In the genomic region with DNA sequence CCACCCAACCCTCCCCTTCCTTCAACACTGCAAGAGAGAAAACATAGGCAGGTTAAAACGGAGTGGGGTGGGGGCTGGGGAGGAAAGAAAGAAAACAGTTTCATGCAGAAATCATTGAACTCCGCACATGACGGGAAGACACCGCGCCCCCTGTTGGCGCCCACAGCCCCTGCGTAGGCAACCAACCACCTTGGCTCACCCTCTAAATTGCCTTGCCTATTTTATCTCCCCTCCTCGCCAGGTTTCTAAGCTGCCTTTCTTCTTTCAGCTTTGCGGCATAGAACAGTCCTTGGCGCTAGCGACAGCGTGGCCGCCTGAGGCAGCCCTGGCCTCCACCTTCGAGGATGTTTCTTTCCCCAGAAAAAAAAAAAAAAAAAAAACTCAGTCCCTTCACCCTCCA, we compare ENCODE assay signal across 8 mouse cellular contexts.
DNase-seq lines count a peak whose midpoint lies in the region; ATAC-seq and TF ChIP-seq lines count a peak whose summit lies in the region.

No protein-coding gene starts in this region.

- peak overlapping the region; percentile 36 for H3K4me2 ChIP-seq in intestine, embryonic 15.5 days (replicated peaks)
- peak overlapping the region; percentile 38 for H3K4me2 ChIP-seq in limb, embryonic 15.5 days
- peak overlapping the region; percentile 28 for H3K4me2 ChIP-seq in midbrain, postnatal 0 days (ENCODE audit: low read depth, low read length, poor library complexity, severe bottlenecking)

- H3K9ac ChIP-seq in intestine, embryonic 15.5 days = no peak overlapping the region
- H3K9ac ChIP-seq in limb, embryonic 15.5 days = no peak overlapping the region
- no peak overlapping the region for H3K9ac ChIP-seq in midbrain, postnatal 0 days (replicated peaks; ENCODE audit: low read length, poor library complexity, severe bottlenecking)

- H3K27me3 ChIP-seq in cerebellum, adult 2 months (ENCODE audit: control insufficient read depth, insufficient read depth, low read length) = no peaks in the 10 kb centered on the region
- no peaks in the 10 kb centered on the region for H3K27me3 ChIP-seq in intestine, embryonic 15.5 days (replicated peaks)
- peaks cover 6% of the 10 kb centered on the region; the same call in 1 of the 2 replicates for H3K27me3 ChIP-seq in limb, embryonic 15.5 days
- no peaks in the 10 kb centered on the region for H3K27me3 ChIP-seq in midbrain, postnatal 0 days (ENCODE audit: insufficient read depth, low read length)

- DNase-seq in cerebellum, adult 2 months = peak; percentile 22 to 25
- no peak for DNase-seq in cerebellum, adult 9-10 months
- peak; percentile 44 for DNase-seq in brain, adult 2 months (ENCODE audit: low read depth, low spot score)
- peak; percentile 21 for DNase-seq in forelimb bud, embryonic 11.5 days (ENCODE audit: low read depth, low spot score)
- peak; percentile 42 for DNase-seq in midbrain, postnatal 0 days (ENCODE audit: low spot score)
- DNase-seq in thymus, postnatal 25 days = peak; percentile 49

- 17% methylated on average over 14 of the region's 14 CpGs for WGBS in cerebellum, adult 2 months
- 22% methylated on average over 14 of the region's 14 CpGs for WGBS in intestine, embryonic 15.5 days
- 28% methylated on average over 13 of the region's 14 CpGs for WGBS in limb, embryonic 15.5 days
- WGBS in midbrain, postnatal 0 days = 18% methylated on average over 12 of the region's 14 CpGs

- no peak overlapping the region for H3K4me3 ChIP-seq in cerebellum, adult 2 months (replicated peaks; ENCODE audit: insufficient read depth, low read depth, low read length)
- H3K4me3 ChIP-seq in intestine, embryonic 15.5 days (replicated peaks) = no peak overlapping the region
- peak overlapping the region; percentile 8; the same call in 1 of the 2 replicates for H3K4me3 ChIP-seq in limb, embryonic 15.5 days
- H3K4me3 ChIP-seq in midbrain, postnatal 0 days (ENCODE audit: low read depth, low read length) = no peak overlapping the region

- peak; percentile 38; the same call in 1 of the 2 replicates for TF ChIP-seq CTCF in cerebellum, adult 2 months (IDR thresholded peaks at IDR 0.05; ENCODE audit: borderline replicate concordance, insufficient read depth, low read depth, low read length)
- TF ChIP-seq CTCF in midbrain, postnatal 0 days (IDR thresholded peaks at IDR 0.05) = peak; percentile 63

- H3K27ac ChIP-seq in cerebellum, adult 2 months (ENCODE audit: insufficient read depth, low read length) = no peak overlapping the region
- H3K27ac ChIP-seq in intestine, embryonic 15.5 days = no peak overlapping the region
- no peak overlapping the region for H3K27ac ChIP-seq in limb, embryonic 15.5 days
- 0 out of 2 replicates have a peak overlapping the region, but pooled peaks have one; percentile 12 for H3K27ac ChIP-seq in midbrain, postnatal 0 days (ENCODE audit: low read depth, low read length)

- peak; percentile 39; the same call in 1 of the 2 replicates for ATAC-seq in intestine, embryonic 15.5 days
- no peak for ATAC-seq in limb, embryonic 15.5 days (ENCODE audit: insufficient number of reproducible peaks, low FRiP score, low TSS enrichment, low read depth)
- 0 out of 2 replicates have a peak, but pooled peaks have one; percentile 27 for ATAC-seq in midbrain, postnatal 0 days (ENCODE audit: low FRiP score)

- no peaks in the 10 kb centered on the region for H3K4me1 ChIP-seq in cerebellum, adult 2 months (ENCODE audit: control insufficient read depth, insufficient read depth, low read length)
- no peaks in the 10 kb centered on the region for H3K4me1 ChIP-seq in intestine, embryonic 15.5 days (replicated peaks)
- H3K4me1 ChIP-seq in limb, embryonic 15.5 days = no peaks in the 10 kb centered on the region
- no peaks in the 10 kb centered on the region for H3K4me1 ChIP-seq in midbrain, postnatal 0 days (ENCODE audit: insufficient read depth, low read length)

- H3K36me3 ChIP-seq in intestine, embryonic 15.5 days = no peaks in the 10 kb centered on the region
- H3K36me3 ChIP-seq in limb, embryonic 15.5 days = no peaks in the 10 kb centered on the region
- H3K36me3 ChIP-seq in midbrain, postnatal 0 days (ENCODE audit: insufficient read depth, low read length) = no peaks in the 10 kb centered on the region

- TF ChIP-seq POLR2A in cerebellum, adult 2 months (IDR thresholded peaks at IDR 0.05; ENCODE audit: borderline replicate concordance, insufficient read depth, low read length) = no peak

- H3K9me3 ChIP-seq in intestine, embryonic 15.5 days = no peaks in the 10 kb centered on the region
- H3K9me3 ChIP-seq in limb, embryonic 15.5 days = no peaks in the 10 kb centered on the region
- no peaks in the 10 kb centered on the region for H3K9me3 ChIP-seq in midbrain, postnatal 0 days (ENCODE audit: low read length)
